Mouse (Mus musculus) bone marrow, adult 2 months (tissue): ENCODE measurements around the gene Dvl2.

Experiments
- CTCF ChIP-seq: fragments of 200-500 bp; IDR thresholded peaks from 2 replicates; pipeline ENCODE4 v1.5.1; 2011; ENCODE audit warnings: low read length, control low read depth; ENCODE audit not compliant: control insufficient read depth, insufficient read depth
- POLR2A ChIP-seq: fragments of 200-500 bp; IDR thresholded peaks from 2 replicates; pipeline ENCODE4 v1.6.1; 2011; ENCODE audit warnings: low read depth, mild to moderate bottlenecking, control low read depth, low read length, borderline replicate concordance; ENCODE audit not compliant: control insufficient read depth

- TF ChIP-seq CTCF: no peak
- TF ChIP-seq POLR2A: no peak
Observed at GRCm38 (mm10) chr11:70017199-70017767, 16.9 kb downstream of the Dvl2 start.
